9 mouse cellular contexts compared by ENCODE assay signal in the genomic region with DNA sequence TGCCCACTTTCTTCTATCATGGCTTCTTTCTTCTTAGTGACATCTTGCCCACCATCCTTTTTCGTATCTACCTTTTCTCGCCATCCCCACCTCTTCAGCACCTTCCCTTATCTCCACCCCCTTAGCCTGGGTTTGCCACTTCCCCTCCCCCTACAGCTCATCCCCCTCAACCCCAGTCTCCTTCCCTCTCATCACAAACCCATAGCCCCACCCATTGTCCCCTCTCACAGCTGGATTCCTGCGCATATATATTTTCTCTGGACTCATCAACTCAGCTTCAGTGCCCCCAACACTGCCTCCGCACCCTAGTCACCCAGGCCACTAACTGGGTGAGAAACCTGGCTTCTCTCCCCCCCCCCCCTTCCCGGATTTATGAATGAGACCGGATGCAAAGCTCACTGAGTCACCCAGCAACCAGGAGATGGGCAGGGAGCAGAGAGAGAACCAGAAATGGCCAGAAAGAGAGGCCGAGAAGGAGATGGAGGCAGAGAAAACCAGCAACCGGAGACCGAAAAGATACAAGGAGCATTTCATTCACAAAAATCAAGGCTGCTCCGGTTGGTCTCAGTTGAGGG. TPM values are rescaled to one million over a fixed set of nuclear protein-coding genes. Genes with fewer than 3 reads are reported as not detected.
DNase-seq lines count a peak whose midpoint lies in the region; ATAC-seq and TF ChIP-seq lines count a peak whose summit lies in the region.
"Had no signal": no experiment of that assay in that cellular context is flagged by ENCODE, and none has a peak within 500 bp of the region (broad histone marks: within the 10 kb centered on the region; RNA-seq: fewer than 3 reads in every experiment).

No protein-coding gene starts in this region.

- H3K4me2 ChIP-seq in lung, postnatal 0 days (replicated peaks; ENCODE audit: low read depth, low read length) = peak overlapping the region; percentile 71; the same call in 1 of the 2 replicates
- H3K4me2 ChIP-seq in limb, embryonic 14.5 days (replicated peaks; ENCODE audit: low read depth, low read length, severe bottlenecking) = peak overlapping the region; percentile 86

- peaks cover 12% of the 10 kb centered on the region for H3K27me3 ChIP-seq in lung, postnatal 0 days (replicated peaks; ENCODE audit: insufficient read depth, low read length)
- H3K27me3 ChIP-seq in limb, embryonic 14.5 days (ENCODE audit: control insufficient read depth, insufficient read depth, low read length) = peaks cover 26% of the 10 kb centered on the region

- TF ChIP-seq POLR2A in limb, embryonic 14.5 days (IDR thresholded peaks at IDR 0.05; ENCODE audit: borderline replicate concordance, extremely low read depth, insufficient read depth, insufficient read length) = no peak

- H3K9me3 ChIP-seq in lung, postnatal 0 days (ENCODE audit: low read length) = no peaks in the 10 kb centered on the region
- no peaks in the 10 kb centered on the region for H3K9me3 ChIP-seq in limb, embryonic 14.5 days (ENCODE audit: control insufficient read depth, low read length)

- H3K9ac ChIP-seq in lung, postnatal 0 days (replicated peaks; ENCODE audit: low read depth) = no peak overlapping the region
- peak overlapping the region; percentile 62 for H3K9ac ChIP-seq in limb, embryonic 14.5 days (ENCODE audit: low read depth, low read length, severe bottlenecking)

- H3K4me1 ChIP-seq in lung, postnatal 0 days (ENCODE audit: insufficient read depth, low read depth, low read length) = peaks cover 11% of the 10 kb centered on the region
- H3K4me1 ChIP-seq in limb, embryonic 14.5 days (ENCODE audit: control insufficient read depth, insufficient read depth, low read length) = peaks cover 21% of the 10 kb centered on the region

- H3K36me3 ChIP-seq in lung, postnatal 0 days (ENCODE audit: insufficient read depth, low read length) = no peaks in the 10 kb centered on the region
- 0 out of 2 replicates have a peak, but pooled peaks cover 12% of the 10 kb centered on the region for H3K36me3 ChIP-seq in limb, embryonic 14.5 days (ENCODE audit: control insufficient read depth, insufficient read depth, low read length)

- no peak overlapping the region for H3K27ac ChIP-seq in lung, postnatal 0 days (ENCODE audit: low read length)
- H3K27ac ChIP-seq in limb, embryonic 14.5 days (replicated peaks; ENCODE audit: low read depth, low read length) = no peak overlapping the region

- no peak for TF ChIP-seq EP300 in lung, postnatal 0 days (IDR thresholded peaks at IDR 0.05)

- TF ChIP-seq CTCF in lung, postnatal 0 days (IDR thresholded peaks at IDR 0.05) = no peak

- no peak overlapping the region for H3K4me3 ChIP-seq in lung, postnatal 0 days (ENCODE audit: low read depth, low read length)
- H3K4me3 ChIP-seq in limb, embryonic 14.5 days (replicated peaks; ENCODE audit: low read length) = peak overlapping the region; percentile 66

- ATAC-seq in lung, postnatal 0 days = no peak
- ATAC-seq in limb, embryonic 14.5 days (ENCODE audit: low FRiP score, low read depth) = no peak
- ATAC-seq in granulocyte monocyte progenitor cell, adult 5-6 weeks (replicated peaks; ENCODE audit: poor library complexity, severe bottlenecking) = no peak

- WGBS in lung, postnatal 0 days = 15% methylated on average over 8 of the region's 10 CpGs
- WGBS in limb, embryonic 14.5 days = 7% methylated on average over 10 of the region's 10 CpGs

- DNase-seq in cerebellum, adult 11-12 months = peak; percentile 51
- no peak for DNase-seq in cerebellum, postnatal 4 days (ENCODE audit: low spot score in 2 of 2)
- DNase-seq in lung, postnatal 0 days (ENCODE audit: low spot score) = peak; percentile 18
- DNase-seq in lung, postnatal 36 days = no peak
- DNase-seq in limb, embryonic 14.5 days (ENCODE audit: low spot score) = no peak
- DNase-seq in urinary bladder, postnatal 14 days (ENCODE audit: low spot score) = no peak
- no peak for DNase-seq in adrenal gland, postnatal 14 days

RNA-seq across cellular contexts. Expression of a gene that starts 1.8 kb away (rescaled TPM):
- polyA plus RNA-seq in lung, postnatal 0 days (2015; fragmentation: Nextera tagmentation; extraction: Ambion mirVana) = 0.11 and 0.44 TPM in 2 replicates
- 0.91 and 1.4 TPM in 2 replicates for polyA plus RNA-seq in limb, embryonic 14.5 days (2012; rRNA removed)
- polyA plus RNA-seq in limb, embryonic 14.5 days (2014; fragmentation: Nextera tagmentation; extraction: Ambion mirVana) = 0.45 and 0.54 TPM in 2 replicates
- total RNA-seq in adrenal gland, postnatal 14 days (2021) = 1.1 and 1.2 TPM in 2 replicates
- 0.24 and 0.32 TPM in 2 replicates for total RNA-seq in granulocyte monocyte progenitor cell, adult 5-6 weeks (2014; fragmentation: Nextera tagmentation)
- total RNA-seq in granulocyte monocyte progenitor cell, adult 5-6 weeks (2017) = 0.26 and 3.0 TPM in 2 replicates
- total RNA-seq: liver, adult 2 months had no signal

RNA-seq across cellular contexts. Expression of a gene that starts 2.0 kb away (rescaled TPM):
- 0.95 and 0.98 TPM in 2 replicates for polyA plus RNA-seq in lung, postnatal 0 days (2015; fragmentation: Nextera tagmentation; extraction: Ambion mirVana)
- 14.2 and 19.4 TPM in 2 replicates for polyA plus RNA-seq in limb, embryonic 14.5 days (2012; rRNA removed)
- 3.5 and 4.2 TPM in 2 replicates for polyA plus RNA-seq in limb, embryonic 14.5 days (2014; fragmentation: Nextera tagmentation; extraction: Ambion mirVana)
- 6.6 and 6.9 TPM in 2 replicates for total RNA-seq in adrenal gland, postnatal 14 days (2021)
- 2.6 and 2.8 TPM in 2 replicates for total RNA-seq in granulocyte monocyte progenitor cell, adult 5-6 weeks (2014; fragmentation: Nextera tagmentation)
- total RNA-seq in granulocyte monocyte progenitor cell, adult 5-6 weeks (2017) = 0.26 and 0.95 TPM in 2 replicates

RNA-seq across cellular contexts. Expression of a gene that starts 12.2 kb away (rescaled TPM):
- 35.7 and 40.2 TPM in 2 replicates for polyA plus RNA-seq in lung, postnatal 0 days (2015; fragmentation: Nextera tagmentation; extraction: Ambion mirVana)
- 18.9 and 22.7 TPM in 2 replicates for polyA plus RNA-seq in limb, embryonic 14.5 days (2012; rRNA removed)
- polyA plus RNA-seq in limb, embryonic 14.5 days (2014; fragmentation: Nextera tagmentation; extraction: Ambion mirVana) = 15.7 and 17.1 TPM in 2 replicates
- 8.0 and 15.8 TPM in 2 replicates for total RNA-seq in adrenal gland, postnatal 14 days (2021)
- total RNA-seq in granulocyte monocyte progenitor cell, adult 5-6 weeks (2014; fragmentation: Nextera tagmentation) = 18.3 and 18.8 TPM in 2 replicates
- 21.2 and 25.3 TPM in 2 replicates for total RNA-seq in granulocyte monocyte progenitor cell, adult 5-6 weeks (2017)

RNA-seq across cellular contexts. Expression of a gene that starts 12.3 kb away (rescaled TPM):
- 234 and 250 TPM in 2 replicates for polyA plus RNA-seq in lung, postnatal 0 days (2015; fragmentation: Nextera tagmentation; extraction: Ambion mirVana)
- polyA plus RNA-seq in limb, embryonic 14.5 days (2012; rRNA removed) = 216 and 233 TPM in 2 replicates
- polyA plus RNA-seq in limb, embryonic 14.5 days (2014; fragmentation: Nextera tagmentation; extraction: Ambion mirVana) = 264 and 268 TPM in 2 replicates
- total RNA-seq in adrenal gland, postnatal 14 days (2021) = 212 and 215 TPM in 2 replicates
- 119 and 172 TPM in 2 replicates for total RNA-seq in granulocyte monocyte progenitor cell, adult 5-6 weeks (2014; fragmentation: Nextera tagmentation)
- total RNA-seq in granulocyte monocyte progenitor cell, adult 5-6 weeks (2017) = 165 and 166 TPM in 2 replicates

RNA-seq across cellular contexts. Expression of a gene that starts 33.6 kb away (rescaled TPM):
- 1.3 and 2.4 TPM in 2 replicates for polyA plus RNA-seq in lung, postnatal 0 days (2015; fragmentation: Nextera tagmentation; extraction: Ambion mirVana)
- polyA plus RNA-seq in limb, embryonic 14.5 days (2012; rRNA removed) = 4.8 and 6.8 TPM in 2 replicates
- 0.43 and 1.1 TPM in 2 replicates for polyA plus RNA-seq in limb, embryonic 14.5 days (2014; fragmentation: Nextera tagmentation; extraction: Ambion mirVana)
- 1.8 and 2.2 TPM in 2 replicates for total RNA-seq in adrenal gland, postnatal 14 days (2021)
- 0.51 and 6.3 TPM in 2 replicates for total RNA-seq in granulocyte monocyte progenitor cell, adult 5-6 weeks (2014; fragmentation: Nextera tagmentation)
- total RNA-seq in granulocyte monocyte progenitor cell, adult 5-6 weeks (2017) = 0.43 and 1.2 TPM in 2 replicates

Comparison
In these comparisons a context has a peak if more than half of its experiments do, and no peak if none do; other contexts are left out.
1. DNase-seq: peak in cerebellum, adult 11-12 months (single experiment) and lung, postnatal 0 days (single experiment); none in cerebellum, postnatal 4 days (0 of 2), lung, postnatal 36 days (single experiment), limb, embryonic 14.5 days (single experiment), urinary bladder, postnatal 14 days (single experiment) and adrenal gland, postnatal 14 days (single experiment).